Mouse (Mus musculus): ENCODE results near the gene Slc26a10. TPM values are rescaled to one million over a fixed set of nuclear protein-coding genes. Genes with fewer than 3 reads are reported as not detected.
A peak's percentile ranks its signal among the peaks of the same experiment; 100 is the strongest.
"Not testable (repeated sequence)": the region's sequence is repeated elsewhere in the genome, so short reads cannot be mapped to it uniquely, and the experiment has no call there.

Gene Slc26a10
- polyA plus RNA-seq, 1 experiment from 2014 or later, result 3.3 TPM

DNA sequence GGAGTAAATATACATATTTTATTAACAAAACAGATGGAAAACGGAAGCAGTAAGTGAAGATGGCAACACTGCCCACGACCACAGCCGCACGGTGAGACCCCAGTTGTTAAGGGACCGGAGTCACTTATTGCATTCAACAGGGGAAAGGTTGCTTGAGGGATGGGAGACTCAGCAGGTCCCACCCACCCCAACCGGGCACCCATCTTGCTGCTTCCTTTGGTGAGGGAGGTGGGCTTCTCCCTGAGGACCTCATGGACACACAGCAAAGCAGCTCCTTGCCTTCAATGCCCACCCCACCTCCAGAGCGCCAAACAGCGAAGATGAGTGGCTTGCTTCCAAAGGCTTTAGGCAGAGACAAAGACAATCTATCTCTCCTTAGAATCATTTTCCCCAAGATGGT lies 16.7 kb upstream of the Slc26a10 start:
- WGBS, result 92% methylated on average over 8 of the region's 8 CpGs
- Histone ChIP-seq H3K4me1 (peaks cover 61% of the 10 kb centered on the region), H3K9ac (no peak overlapping the region), H3K27ac (peak overlapping the region; percentile 97), H3K36me3 (peaks cover 61% of the 10 kb centered on the region), H3K4me3 (replicated peaks) (no peak overlapping the region), H3K4me2 (no peak overlapping the region), H3K9me3 (replicated peaks) (no peaks in the 10 kb centered on the region), H3K27me3 (no peaks in the 10 kb centered on the region)
- ATAC-seq (replicated peaks; ENCODE audit: low FRiP score), result no peak

DNA sequence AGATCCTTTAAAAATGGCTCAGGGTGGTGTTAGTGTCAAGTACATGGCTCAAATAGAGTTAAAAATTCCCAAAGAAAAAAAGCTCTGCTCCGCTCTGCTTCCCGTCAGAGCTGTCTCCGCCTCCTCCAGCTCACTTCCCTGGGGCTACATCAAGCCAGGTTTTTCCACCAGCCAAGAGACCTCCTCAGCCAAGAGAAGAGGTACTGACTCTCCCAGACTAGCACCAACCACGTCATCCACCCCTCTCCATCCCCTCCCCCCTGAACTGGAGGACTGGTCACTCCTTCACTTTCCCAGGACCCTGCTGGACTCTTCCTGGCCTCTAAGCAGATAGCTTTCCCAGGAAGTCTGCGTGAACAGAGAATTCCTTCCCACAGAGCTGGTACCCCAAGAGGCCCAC lies 15.9 kb upstream of the Slc26a10 start:
- no peaks in the 10 kb centered on the region for H3K27me3 ChIP-seq
- peaks cover 58% of the 10 kb centered on the region for H3K36me3 ChIP-seq
- H3K9ac ChIP-seq, result peak overlapping the region; percentile 91; the same call in 1 of the 2 replicates
- H3K9me3 ChIP-seq (replicated peaks), result no peaks in the 10 kb centered on the region
- H3K27ac ChIP-seq, result peak overlapping the region; percentile 97
- peak overlapping the region; percentile 94 for H3K4me2 ChIP-seq
- peak; percentile 80 for ATAC-seq (replicated peaks; ENCODE audit: low FRiP score)
- peaks cover 64% of the 10 kb centered on the region for H3K4me1 ChIP-seq
- peak overlapping the region; percentile 96 for H3K4me3 ChIP-seq (replicated peaks)
- 3% methylated on average over 5 of the region's 5 CpGs for WGBS

DNA sequence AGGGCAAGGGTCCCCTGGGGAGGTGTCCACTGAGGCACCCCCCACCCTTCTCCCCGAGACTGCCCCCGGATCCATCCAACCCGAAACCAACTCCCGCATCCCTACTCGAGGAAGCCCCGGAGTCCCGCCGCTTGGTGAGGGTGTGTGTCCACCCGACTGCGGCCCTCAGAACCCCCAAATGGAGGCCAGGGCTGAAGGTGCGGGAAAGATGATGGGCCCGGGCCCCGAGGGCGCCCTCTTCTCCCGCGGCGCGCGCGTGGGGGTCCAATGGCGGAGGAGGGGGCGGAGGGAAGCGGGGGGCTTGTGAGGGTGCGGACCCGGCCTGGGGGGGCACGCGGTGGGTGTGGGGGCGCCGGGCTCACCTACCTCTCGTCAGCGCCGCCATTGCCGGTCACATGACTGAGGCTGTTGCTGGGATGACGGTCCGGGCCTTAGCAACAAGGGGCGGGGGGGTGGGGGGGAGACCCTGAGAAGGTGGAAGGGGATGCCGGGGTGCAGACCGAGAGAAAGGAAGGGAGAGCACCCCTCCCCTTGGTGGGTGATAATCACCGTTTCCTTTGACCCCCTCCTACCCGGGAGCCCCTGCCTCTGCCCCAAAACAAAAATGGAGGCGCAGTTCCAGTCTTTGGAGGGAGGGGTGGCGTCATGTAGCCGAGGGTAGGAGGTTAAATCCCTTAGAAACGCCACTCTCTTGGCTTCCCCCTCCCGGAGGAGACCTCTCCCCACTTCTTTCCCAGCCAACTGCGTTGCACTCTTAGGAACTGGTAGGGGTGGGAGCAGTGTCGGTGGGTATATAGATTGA lies 15.1 kb upstream of the Slc26a10 start, which contains the start of gene Dtx3:
Gene Dtx3 (minus strand): TSS at position 401 of the 802 bp plus-strand sequence.
- under 1% methylated on average over 36 of the region's 47 CpGs for WGBS
- H3K9me3 ChIP-seq (replicated peaks), result no peaks in the 10 kb centered on the region
- H3K4me1 ChIP-seq, result peaks cover 73% of the 10 kb centered on the region
- H3K9ac ChIP-seq, result peak within 1 kb of the TSS; percentile 91
- H3K4me2 ChIP-seq, result peak within 1 kb of the TSS; percentile 94
- peak within 1 kb of the TSS; percentile 96 for H3K4me3 ChIP-seq (replicated peaks)
- no peaks in the 10 kb centered on the region for H3K27me3 ChIP-seq
- peaks cover 58% of the 10 kb centered on the region for H3K36me3 ChIP-seq
- H3K27ac ChIP-seq, result peak within 1 kb of the TSS; percentile 97
- ATAC-seq (replicated peaks; ENCODE audit: low FRiP score), result peak; percentile 29

DNA sequence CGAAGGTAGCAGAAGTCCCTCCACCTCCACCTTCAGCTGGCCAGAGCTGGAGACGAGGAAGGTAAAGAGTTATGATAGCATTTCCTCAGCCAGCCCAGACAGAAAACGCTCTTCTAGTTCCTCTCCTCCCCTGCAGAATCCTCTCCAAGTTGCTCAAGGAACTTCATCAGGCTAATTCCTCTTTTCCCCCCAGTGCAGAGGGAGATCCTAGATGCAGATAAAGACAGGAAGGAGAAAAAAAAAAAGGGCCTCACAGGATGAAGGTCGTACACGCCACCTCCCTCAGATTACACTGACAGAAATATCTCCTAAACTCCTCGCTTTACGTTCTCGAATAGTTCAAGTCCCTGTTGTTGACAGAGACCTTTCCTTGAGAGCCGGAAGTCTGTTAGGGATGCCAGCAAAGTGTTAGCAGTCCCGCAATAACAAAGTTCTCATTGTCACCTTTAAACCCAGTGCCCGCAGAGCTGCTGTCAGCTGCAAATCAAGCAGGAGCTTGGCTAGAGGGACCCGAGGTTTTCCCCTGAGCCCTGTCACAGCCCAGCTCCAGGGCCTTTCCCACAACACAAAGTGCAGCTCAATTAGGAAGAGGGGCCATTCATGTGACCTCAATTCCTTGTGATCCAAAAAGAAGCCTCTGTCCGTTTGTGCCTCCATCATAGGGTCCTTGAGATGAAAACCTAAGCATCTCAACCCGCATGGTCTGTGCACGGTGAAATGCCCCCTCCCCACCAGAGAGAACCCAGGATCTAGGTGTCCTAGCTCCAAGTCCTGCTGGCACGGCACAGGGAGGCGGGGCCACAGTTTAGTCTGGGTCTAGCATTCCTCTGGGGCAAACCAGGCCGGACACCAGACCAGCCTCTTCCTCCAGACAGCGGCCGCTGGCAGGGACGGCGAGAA lies 14.2 kb upstream of the Slc26a10 start:
- Histone ChIP-seq H3K4me2 (peak overlapping the region; percentile 94), H3K4me3 (replicated peaks) (peak overlapping the region; percentile 96), H3K27me3 (no peaks in the 10 kb centered on the region), H3K36me3 (peaks cover 50% of the 10 kb centered on the region), H3K27ac (peak overlapping the region; percentile 97), H3K4me1 (peaks cover 81% of the 10 kb centered on the region), H3K9me3 (replicated peaks) (no peaks in the 10 kb centered on the region), H3K9ac (peak overlapping the region; percentile 91)
- peak; percentile 64 for ATAC-seq (replicated peaks; ENCODE audit: low FRiP score)
- 5% methylated on average over 22 of the region's 22 CpGs for WGBS

DNA sequence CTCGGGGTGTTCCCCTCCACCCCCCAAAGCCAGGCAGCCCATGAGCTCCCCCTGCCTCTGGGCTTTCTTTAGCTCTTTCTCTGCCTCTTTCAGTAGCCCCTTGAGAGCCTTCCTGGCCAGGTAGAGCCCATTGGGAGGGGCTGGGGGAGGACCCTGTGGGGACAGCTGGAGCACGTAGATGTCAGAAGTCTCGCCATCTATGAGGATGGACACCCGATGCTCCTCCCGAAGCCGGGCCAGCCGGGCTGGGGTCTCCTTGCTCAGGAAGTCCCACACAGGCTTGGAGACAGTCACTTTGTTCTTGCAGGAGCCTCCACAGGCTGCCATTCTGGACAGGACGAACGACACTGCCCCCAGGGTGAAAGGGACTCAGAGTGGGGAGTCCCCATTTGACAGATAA lies 12.6 kb upstream of the Slc26a10 start:
- no peak overlapping the region for H3K4me3 ChIP-seq (replicated peaks)
- H3K9me3 ChIP-seq (replicated peaks), result no peaks in the 10 kb centered on the region
- no peaks in the 10 kb centered on the region for H3K27me3 ChIP-seq
- H3K4me2 ChIP-seq, result no peak overlapping the region
- no peak overlapping the region for H3K9ac ChIP-seq
- H3K4me1 ChIP-seq, result peaks cover 83% of the 10 kb centered on the region
- peaks cover 35% of the 10 kb centered on the region for H3K36me3 ChIP-seq
- 79% methylated on average over 9 of the region's 9 CpGs for WGBS
- H3K27ac ChIP-seq, result no peak overlapping the region
- ATAC-seq (replicated peaks; ENCODE audit: low FRiP score), result no peak

DNA sequence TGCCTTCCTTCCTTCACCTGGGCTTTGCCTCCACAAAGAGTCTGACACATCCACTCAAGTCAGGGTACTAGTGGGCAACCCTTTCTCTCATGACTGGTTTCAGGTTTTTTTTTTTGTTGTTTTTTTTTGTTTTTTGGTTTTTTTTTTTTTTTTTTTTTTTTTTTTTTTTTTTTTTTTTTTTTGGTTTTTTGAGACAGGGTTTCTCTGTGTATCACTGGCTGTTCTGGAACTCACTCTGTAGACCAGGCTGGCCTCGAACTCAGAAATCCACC lies 11.5 kb upstream of the Slc26a10 start:
- not testable (repeated sequence) for ATAC-seq (replicated peaks; ENCODE audit: low FRiP score); H3K27me3 ChIP-seq; H3K27ac ChIP-seq; H3K4me3 ChIP-seq (replicated peaks); H3K9ac ChIP-seq; H3K9me3 ChIP-seq (replicated peaks); H3K4me2 ChIP-seq
- 88% methylated on average over 1 of the region's 1 CpGs for WGBS
- Histone ChIP-seq H3K36me3 (peaks cover 25% of the 10 kb centered on the region), H3K4me1 (peaks cover 82% of the 10 kb centered on the region)

DNA sequence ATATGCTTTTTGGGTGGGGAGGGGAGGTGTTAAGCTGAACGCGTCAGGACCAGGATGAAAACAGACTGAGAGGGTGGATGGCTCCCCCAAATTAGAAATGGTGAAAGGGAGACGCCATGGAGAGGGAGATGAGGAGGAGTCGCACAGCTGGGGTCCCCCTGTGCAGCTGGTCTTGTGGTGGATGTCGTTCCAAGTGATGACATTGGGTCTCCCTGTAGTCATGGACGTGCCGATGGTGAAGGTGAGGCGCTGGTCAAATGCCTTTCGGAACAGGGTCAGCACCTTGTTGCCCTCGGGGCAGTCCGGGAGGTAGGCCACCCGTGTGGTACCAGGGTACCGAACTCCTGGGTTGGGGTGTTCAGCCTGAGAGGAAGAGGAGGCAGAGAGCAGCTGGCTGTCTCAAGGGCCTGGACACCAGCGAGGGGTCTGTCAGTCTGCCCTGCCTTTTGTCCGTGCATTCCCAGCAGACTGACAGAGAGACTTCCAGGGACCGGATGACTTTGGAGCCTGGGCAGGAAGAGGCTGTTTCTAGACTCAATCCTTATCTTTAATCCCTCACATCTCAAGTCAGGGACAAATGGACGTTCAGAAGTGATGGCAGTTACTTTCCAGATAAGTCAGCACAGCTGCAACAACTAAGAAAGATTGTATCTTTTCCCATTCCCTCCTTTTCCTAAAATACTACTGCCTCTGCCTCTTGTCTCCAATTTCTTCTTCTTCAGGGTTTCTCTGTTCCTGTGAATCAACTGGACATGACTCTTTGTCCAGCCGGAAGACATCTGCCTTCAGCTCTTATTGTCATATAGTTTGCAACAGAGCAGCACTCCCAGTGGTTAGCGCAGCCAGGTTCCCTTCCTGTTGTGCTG lies 11.0 kb upstream of the Slc26a10 start:
- Histone ChIP-seq H3K4me2 (no peak overlapping the region), H3K4me1 (peaks cover 77% of the 10 kb centered on the region), H3K9ac (no peak overlapping the region), H3K27me3 (no peaks in the 10 kb centered on the region), H3K36me3 (peaks cover 30% of the 10 kb centered on the region), H3K9me3 (replicated peaks) (no peaks in the 10 kb centered on the region), H3K27ac (peak overlapping the region; percentile 93), H3K4me3 (replicated peaks) (no peak overlapping the region)
- no peak for ATAC-seq (replicated peaks; ENCODE audit: low FRiP score)
- WGBS, result 80% methylated on average over 19 of the region's 19 CpGs

DNA sequence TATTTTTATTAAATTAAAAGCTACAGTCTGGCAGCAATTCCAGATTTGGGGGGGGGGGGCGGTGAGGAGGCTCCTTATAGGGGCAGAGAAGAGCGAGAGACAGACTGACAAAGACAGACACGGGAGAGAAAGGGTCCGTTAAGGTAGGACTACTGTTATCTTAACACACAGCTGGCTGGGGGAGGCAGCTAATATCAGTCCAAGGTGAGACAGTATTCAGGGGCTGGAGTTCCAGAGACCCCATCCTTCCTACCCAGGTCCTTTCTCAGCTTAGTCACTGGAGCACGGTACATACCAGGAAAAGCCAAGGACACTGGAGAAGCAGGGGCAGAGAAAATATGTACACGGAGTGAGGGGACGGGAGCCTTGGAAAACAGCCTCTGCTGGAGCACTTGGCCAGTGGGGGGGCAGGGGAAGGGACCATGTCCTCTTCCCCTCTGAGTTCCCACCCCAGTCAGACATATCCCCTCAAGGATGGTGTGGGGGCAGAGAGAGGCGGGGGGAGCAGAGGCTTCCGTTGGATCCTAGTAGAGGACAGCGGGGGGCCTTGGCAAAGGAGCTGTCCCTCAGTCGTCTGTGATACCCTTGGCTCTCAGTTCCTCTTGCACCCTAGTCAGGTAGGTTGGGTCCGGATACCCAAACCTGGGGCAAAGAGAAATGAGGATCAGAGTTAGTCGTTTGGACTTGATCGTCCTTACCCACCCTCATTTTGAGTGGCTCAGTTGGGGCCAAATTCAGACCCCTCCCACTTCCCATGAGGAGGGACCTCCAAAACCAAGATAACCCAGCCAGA lies 10.1 kb upstream of the Slc26a10 start:
- Histone ChIP-seq H3K4me2 (peak overlapping the region; percentile 94), H3K27ac (peak overlapping the region; percentile 93), H3K4me3 (replicated peaks) (peak overlapping the region; percentile 72), H3K9ac (0 out of 2 replicates have a peak overlapping the region, but pooled peaks have one; percentile 7), H3K4me1 (peaks cover 71% of the 10 kb centered on the region), H3K27me3 (no peaks in the 10 kb centered on the region), H3K9me3 (replicated peaks) (no peaks in the 10 kb centered on the region), H3K36me3 (peaks cover 37% of the 10 kb centered on the region)
- ATAC-seq (replicated peaks; ENCODE audit: low FRiP score), result no peak
- 45% methylated on average over 14 of the region's 14 CpGs for WGBS

DNA sequence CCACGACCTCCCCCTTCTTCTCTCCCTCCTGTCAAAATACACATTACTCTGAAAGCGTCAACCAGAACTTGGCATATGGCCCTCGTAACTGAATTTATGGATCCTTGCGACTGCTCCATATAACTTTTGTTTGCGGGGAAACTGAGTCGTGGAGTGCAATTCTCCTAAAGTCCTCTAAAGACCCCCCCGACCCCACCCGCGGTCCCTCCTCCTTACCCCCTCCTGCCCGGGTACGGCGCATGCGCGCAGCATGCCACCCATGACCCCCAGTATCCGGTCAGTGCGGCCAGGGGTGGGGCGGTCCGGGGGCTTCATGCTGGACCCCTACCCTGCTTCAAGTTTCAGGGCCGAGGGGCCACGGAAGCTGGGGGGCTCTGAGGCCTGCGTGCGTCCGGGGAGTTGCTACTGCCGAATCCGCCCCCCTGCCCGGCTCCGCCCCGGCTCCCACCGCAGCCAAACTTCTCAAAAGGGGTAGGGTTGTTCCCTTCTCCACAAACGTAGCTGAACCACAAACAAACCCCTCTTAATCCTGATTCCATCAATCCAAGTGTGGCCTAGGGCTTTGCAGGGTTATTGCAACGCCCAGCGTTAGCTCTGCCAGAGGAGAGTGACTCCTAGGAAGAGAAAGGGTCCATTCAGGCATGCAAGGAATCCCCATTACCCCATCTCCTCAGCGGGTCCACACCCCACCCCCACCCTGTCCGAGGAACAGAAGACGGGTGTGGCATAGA lies 9.4 kb upstream of the Slc26a10 start, which contains the start of gene Arhgef25:
Gene Arhgef25 (minus strand): TSS at position 433 of the 731 bp plus-strand sequence.
- Histone ChIP-seq H3K9ac (peak within 1 kb of the TSS; percentile 78), H3K4me2 (peak within 1 kb of the TSS; percentile 94), H3K9me3 (replicated peaks) (no peaks in the 10 kb centered on the region), H3K27ac (peak within 1 kb of the TSS; percentile 93), H3K36me3 (peaks cover 43% of the 10 kb centered on the region), H3K27me3 (peaks cover 3% of the 10 kb centered on the region; the same call in 1 of the 2 replicates), H3K4me3 (replicated peaks) (peak within 1 kb of the TSS; percentile 72), H3K4me1 (peaks cover 72% of the 10 kb centered on the region)
- WGBS, result 4% methylated on average over 35 of the region's 35 CpGs
- peak; percentile 23; the same call in 1 of the 2 replicates for ATAC-seq (replicated peaks; ENCODE audit: low FRiP score)

DNA sequence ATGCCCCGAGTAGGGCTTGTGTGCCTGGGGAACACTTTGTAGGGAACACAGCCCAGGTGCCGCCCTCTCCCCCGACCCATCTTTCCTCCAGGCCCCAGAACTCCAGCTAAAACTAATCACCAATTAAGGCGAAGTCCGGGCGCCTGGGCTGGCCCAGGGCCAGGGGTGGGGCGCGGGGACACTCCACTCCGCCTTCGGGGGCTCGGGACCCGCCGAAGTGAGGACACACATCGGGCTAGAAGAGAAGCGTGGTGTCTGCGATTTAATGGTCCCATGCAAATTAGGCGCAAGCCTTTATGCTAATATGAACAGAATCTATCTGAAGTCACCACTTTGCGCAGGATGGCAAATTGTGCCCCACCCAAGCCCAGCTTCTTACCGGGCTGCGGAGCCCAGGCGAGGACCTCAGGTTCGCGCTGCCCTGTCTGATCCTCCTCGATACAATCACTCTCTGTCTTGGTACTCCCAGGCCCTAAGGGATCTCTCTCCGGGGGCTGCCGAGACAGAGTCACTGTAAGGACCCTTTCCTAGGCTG lies 8.7 kb upstream of the Slc26a10 start:
- Histone ChIP-seq H3K9me3 (replicated peaks) (no peaks in the 10 kb centered on the region), H3K4me3 (replicated peaks) (peak overlapping the region; percentile 72), H3K27ac (peak overlapping the region; percentile 93), H3K9ac (peak overlapping the region; percentile 78), H3K4me1 (peaks cover 71% of the 10 kb centered on the region), H3K27me3 (peaks cover 4% of the 10 kb centered on the region; the same call in 1 of the 2 replicates), H3K36me3 (peaks cover 47% of the 10 kb centered on the region), H3K4me2 (peak overlapping the region; percentile 94)
- no peak; the same call in none of the 2 replicates for ATAC-seq (replicated peaks; ENCODE audit: low FRiP score)
- WGBS, result 2% methylated on average over 26 of the region's 26 CpGs

All from kidney, embryonic 15.5 days (tissue).